In the genomic region with DNA sequence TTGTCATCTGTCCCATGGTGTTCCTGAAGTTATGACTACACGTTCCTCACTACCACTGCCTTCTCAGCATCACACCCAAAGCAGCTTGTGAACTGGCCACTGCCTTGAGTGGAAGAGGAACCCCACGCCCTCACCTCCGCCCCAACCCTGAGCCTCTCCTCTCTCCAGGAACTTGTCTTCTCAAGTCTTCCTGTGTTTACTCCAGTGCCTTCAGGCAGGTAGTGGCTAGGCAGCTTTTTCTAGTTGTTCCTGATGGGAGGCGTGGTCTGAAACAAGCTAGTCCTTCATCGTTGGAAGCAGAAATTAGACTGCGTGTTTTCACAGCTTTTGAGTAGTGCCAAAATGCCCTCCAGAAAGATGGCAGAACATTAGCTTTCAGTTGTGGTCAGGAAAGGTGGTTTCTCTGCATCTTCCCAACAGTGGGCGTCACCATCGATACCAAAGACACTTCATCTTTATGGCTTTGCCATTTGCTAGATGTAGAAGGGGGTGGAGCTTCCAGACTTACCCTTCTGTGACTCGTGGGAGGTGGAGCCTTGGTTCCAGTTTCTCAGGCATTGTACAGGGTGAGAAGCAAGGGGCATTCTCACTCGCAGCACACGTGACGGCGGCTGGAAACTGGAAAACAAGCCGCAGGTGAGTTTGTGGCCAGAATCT, we compare ENCODE assay signal across 15 mouse cellular contexts.
DNase-seq lines count a peak whose midpoint lies in the region; ATAC-seq and TF ChIP-seq lines count a peak whose summit lies in the region.
"Had no signal": no experiment of that assay in that cellular context is flagged by ENCODE, and none has a peak within 500 bp of the region (broad histone marks: within the 10 kb centered on the region; RNA-seq: fewer than 3 reads in every experiment).

No protein-coding gene starts in this region.

- no peak overlapping the region for H3K4me3 ChIP-seq in limb, embryonic 15.5 days

- peak; percentile 27 to 30 for DNase-seq in urinary bladder, adult 18-20 months (ENCODE audit: low spot score in 2 of 2)
- DNase-seq in urinary bladder, postnatal 10 days (ENCODE audit: low spot score) = no peak
- peak; percentile 10 for DNase-seq in brain, embryonic 14.5 days (ENCODE audit: low read depth)
- no peak for DNase-seq in left cerebral cortex, adult 8-10 months (ENCODE audit: low spot score in 2 of 2)
- no peak for DNase-seq in heart, adult 18-20 months
- DNase-seq in spleen, postnatal 36 days (ENCODE audit: low spot score in 2 of 2) = no peak
- DNase-seq: cerebellum, postnatal 14 days; kidney, adult 9 months; retina, postnatal 1 day; thymus, adult 2 months had no signal

- no peaks in the 10 kb centered on the region for H3K36me3 ChIP-seq in limb, embryonic 15.5 days

- H3K4me1 ChIP-seq in limb, embryonic 15.5 days = peaks cover 29% of the 10 kb centered on the region

- TF ChIP-seq CTCF in brain, embryonic 14.5 days (IDR thresholded peaks at IDR 0.05; ENCODE audit: borderline replicate concordance, extremely low read depth, insufficient read depth, insufficient read length) = no peak

- WGBS in limb, embryonic 15.5 days = 42% methylated on average over 14 of the region's 14 CpGs

- ATAC-seq in limb, embryonic 15.5 days (ENCODE audit: insufficient number of reproducible peaks, low FRiP score, low TSS enrichment, low read depth) = peak; percentile 49; the same call in 1 of the 2 replicates
- ATAC-seq: activated CD4-positive, CD25-positive, alpha-beta regulatory T cell, adult 4 months; hindbrain, postnatal 0 days; midbrain, embryonic 16.5 days had no signal

- peak overlapping the region; percentile 71 for H3K27ac ChIP-seq in limb, embryonic 15.5 days
- H3K27ac ChIP-seq: hindbrain, postnatal 0 days; macrophage had no signal

- peak overlapping the region; percentile 32 for H3K4me2 ChIP-seq in limb, embryonic 15.5 days

- H3K9ac ChIP-seq in limb, embryonic 15.5 days = no peak overlapping the region

- no peak for TF ChIP-seq POLR2A in brain, embryonic 14.5 days (IDR thresholded peaks at IDR 0.05; ENCODE audit: borderline replicate concordance, extremely low read depth, insufficient read depth, insufficient read length, poor library complexity, severe bottlenecking)

- no peaks in the 10 kb centered on the region for H3K27me3 ChIP-seq in limb, embryonic 15.5 days

- no peaks in the 10 kb centered on the region for H3K9me3 ChIP-seq in limb, embryonic 15.5 days

Comparison
In these comparisons a context has a peak if more than half of its experiments do, and no peak if none do; other contexts are left out.
1. DNase-seq: peak in urinary bladder, adult 18-20 months (2 of 2) and brain, embryonic 14.5 days (single experiment); none in urinary bladder, postnatal 10 days (single experiment), left cerebral cortex, adult 8-10 months (0 of 2), heart, adult 18-20 months (0 of 2) and spleen, postnatal 36 days (0 of 2).